Mouse (Mus musculus) naive thymus-derived CD4-positive, alpha-beta T cell, adult 2 months (primary cell): ENCODE measurements around the gene Lcor.

Source experiments
- DNase-seq: peaks from one replicate; pipeline ENCODE4 v3.0.0-alpha.2; 2011; ENCODE audit warnings: low read depth

The Lcor gene

DNA sequence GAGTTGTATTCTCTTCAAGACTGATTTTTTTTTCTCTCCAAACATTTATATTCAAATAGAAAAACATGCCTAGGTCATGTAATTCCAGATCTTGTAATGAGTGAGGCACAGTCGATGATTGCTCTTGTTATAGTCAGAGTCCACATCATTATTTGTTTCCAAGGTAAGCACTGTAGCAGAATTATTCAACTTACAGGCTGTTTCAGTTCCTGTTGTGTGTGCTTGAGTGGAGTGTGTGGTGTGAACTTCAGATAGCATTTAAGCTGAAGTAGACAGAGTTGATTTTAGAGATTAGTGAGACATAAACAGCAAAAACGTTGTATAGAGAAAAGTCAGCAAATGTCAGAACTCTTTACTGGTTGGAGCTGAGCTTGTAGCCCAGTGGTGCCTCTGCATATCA, 86.4 kb downstream of the Lcor start:
- no peak for DNase-seq

DNA sequence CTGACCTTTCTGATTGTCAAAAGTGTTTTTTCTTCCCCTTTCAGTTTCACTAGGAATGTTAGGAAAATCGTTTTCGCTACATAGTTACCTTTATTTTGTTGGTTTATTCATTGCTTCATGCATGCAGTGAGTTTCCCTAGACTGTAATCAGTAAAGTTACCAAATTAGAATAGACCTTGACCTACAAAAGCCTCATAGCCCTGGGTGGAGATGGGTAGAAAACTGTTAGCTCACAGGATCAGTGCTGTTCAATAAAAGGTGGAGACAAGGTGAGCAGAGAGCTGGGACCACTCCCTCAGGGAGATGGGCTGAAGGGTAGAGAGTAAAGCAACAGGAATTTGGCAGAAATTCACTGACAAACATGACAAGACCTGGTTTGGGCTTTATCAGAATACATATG, 91.3 kb downstream of the Lcor start:
- DNase-seq: no peak

DNA sequence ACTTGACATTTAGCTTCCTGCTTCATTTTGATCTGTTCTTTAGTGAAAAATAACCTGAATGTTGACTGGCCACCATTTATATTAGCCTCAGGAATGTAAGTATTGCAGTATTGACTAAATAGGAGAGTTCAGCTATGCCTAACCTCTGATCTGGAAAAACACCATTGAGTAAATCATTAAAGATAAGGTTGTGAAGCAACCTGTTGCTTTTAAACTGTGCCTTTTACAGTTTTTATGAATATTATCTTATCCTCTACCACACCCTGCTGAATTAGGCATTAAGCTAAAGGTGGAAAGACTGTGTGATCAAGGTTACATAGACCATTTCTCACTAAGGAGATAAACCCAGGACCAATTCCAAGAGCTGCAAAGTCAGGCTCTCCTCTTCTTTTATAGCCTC, 95.1 kb downstream of the Lcor start:
- no peak for DNase-seq

DNA sequence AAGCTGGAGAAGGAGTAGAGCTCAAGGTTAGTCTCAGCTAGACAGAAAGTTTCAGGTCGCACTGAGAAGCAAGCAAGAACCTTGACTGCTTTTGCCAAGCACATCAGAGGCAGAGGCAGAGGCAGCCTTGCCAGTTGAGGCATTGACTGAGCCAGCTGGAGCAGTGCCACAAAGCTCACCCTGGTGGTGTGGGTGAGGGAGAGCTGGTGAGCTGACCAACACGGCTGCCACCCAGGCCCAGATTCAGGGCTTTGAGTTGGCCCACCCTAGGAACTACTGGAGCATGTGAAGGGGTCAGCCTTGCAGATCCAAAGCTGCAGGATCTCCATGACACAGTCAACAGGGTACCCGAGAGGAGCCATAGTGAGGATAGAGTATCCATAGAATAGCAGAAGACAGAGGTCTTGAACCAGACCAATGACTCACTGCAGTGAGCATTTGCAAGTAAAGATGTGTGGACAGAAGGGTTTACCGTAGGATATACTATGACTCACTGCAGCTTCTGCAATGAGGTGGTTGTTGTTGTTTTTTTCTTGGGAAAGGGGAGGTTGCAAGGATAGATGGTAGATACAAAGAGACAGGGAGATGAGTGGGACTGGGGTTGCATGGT, 97.0 kb downstream of the Lcor start:
- DNase-seq: no peak

DNA sequence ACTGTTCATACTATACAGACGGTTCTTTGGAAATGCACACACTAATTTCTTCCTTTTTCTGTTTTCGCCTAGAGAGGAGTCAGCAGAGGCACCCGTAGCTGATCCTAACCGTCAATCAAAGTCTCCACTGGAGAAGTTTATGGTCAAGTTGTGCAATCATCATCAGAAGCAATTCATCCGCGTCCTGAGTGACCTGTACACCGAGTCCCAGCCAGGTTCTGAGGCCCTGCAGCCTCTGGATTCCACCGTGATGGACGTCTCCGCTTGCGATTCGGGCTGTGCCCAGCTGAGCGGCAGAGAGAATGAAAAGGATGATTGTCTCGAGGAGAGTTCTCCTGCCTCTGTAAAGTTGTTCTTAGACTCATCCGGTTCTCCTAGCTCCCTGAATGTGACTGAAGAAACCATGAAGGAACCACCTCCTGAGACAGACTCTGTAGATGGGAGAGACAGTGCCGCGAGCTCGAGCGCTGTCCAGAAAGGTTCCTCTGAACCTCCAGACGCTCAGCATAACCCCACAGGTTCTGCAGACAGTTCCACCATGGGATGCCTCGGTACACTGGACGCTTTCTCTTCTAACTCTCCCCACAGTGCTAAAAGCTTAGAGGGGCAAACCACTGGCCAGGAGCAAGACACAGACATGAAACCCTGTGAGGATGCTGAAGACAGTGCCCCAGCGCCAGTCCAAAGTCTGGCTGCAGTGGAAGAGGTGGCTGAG, 99.4 kb downstream of the Lcor start, which contains the start of gene Gm340:
TSS of gene Gm340 (plus strand) at position 665 of the 715 bp plus-strand sequence.
- no peak for DNase-seq

DNA sequence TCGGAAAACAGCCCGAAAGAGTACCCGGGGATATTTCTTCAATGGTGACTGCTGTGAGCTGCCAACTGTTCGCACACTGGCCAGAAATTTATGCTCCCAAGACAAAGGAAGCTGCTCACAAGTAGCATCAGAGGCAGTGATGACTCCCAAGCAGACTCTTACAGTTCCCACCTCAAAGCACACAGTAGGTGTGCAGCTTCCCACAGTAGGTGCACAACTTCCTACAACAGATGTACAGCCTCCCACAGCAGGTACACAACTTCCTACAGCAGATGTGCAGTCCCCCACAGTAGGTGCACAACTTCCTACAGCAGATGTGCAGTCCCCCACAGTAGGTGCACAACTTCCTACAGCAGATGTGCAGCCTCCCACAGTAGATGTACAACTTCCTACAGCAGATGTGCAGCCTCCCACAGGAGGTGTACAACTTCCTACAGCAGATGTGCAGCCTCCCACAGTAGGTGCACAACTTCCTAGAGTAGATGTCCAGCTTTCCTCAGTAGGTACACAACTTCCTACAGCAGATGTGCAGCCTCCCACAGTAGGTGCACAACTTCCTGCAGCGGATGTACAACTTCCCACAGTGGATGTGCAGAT, 100.6 kb downstream of the Lcor start:
- DNase-seq: no peak

DNA sequence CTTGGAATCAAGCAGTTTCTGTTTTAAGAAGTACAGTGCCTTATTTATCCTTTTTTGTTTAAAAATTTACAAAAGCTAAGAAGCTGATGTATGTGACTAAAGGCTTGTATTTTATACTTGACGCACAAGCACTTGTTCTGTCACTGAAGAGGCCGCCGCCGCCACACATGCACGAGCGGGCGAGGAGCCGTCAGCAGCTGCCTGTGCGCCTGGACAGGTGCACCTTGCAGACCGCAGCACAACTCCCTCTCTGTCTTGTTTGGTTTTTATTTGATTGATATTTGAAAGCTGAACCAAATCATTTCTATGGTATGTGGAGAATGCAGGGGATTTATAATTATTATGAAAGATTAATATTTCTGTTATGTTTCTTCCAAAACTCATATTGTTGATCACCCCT, 104.3 kb downstream of the Lcor start:
- no peak for DNase-seq

DNA sequence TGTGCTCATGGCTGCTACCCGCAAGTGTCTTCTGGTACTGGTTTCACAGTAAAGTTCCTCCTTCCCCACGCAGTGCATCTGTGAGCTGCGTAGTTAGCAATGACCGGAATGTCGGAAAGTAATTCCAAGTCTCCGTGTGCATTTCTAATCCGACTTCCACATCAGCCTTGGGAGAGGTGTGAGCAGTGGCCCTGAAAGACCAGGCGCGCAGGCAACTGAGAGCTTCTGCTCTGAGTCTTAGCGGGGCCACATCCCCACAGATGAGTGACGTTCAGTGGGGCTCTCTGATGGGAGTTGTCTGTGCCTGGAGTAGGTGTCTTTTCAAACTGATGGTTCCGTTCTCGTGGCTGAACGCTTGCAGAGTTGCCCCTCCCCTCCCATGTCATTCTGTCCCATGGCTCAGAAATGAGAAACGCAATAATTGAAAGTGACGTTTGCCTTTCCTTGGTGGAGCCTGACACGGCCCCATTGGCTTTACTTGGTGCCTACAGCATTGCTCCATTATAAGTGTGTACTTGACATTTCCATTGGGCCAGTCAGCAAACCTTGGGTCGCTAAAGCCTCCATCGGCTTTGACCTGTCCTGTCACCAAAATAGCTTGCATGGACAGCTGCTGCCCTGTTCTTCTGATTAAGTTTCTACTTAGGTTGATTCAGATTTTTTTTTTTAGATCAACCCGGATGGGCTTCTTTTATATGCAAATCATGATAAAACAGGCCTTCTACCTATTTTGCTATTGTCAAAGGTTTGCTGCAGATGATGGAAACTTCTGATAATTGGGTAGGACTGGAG, 105.2 kb downstream of the Lcor start:
- no peak for DNase-seq

DNA sequence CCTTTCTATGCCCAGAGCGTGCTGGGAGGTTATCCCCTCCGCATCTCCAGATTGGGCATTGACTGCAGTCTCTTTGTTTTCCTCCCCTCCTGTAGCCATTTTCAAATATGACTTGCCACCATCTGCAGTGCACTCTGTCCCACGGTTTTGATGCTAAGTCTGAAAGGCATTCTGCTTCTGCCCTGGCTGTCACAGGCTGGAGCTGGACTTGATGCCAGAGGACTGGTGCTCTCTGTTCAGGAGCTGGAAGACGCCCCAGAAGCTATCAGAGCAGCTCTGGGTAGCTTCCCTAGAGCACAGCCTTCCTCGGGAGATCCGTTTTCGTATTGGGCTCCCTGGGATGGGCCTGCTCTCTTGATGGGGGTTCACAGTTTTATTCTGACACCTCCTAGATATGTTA, 106.6 kb downstream of the Lcor start:
- no peak for DNase-seq

DNA sequence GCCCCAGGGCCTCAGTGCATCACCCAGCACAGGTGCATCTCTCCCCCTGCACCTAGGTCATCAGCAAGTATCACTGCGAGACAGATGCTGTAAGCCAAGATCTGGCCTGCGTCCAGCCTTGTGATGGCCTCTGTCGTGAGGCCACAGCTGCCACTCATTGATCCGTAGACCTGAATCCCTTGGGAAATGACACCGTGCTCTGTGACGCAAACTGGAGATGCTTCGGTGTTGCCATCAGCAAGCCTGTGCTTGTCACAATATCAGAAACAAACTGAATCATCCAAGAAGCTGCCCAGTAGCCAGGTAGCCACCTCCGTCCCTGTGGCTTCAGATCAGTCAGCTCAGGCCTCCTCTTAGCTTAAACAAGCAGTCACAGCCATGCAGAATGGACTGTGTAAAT, 107.2 kb downstream of the Lcor start:
- no peak for DNase-seq

DNA sequence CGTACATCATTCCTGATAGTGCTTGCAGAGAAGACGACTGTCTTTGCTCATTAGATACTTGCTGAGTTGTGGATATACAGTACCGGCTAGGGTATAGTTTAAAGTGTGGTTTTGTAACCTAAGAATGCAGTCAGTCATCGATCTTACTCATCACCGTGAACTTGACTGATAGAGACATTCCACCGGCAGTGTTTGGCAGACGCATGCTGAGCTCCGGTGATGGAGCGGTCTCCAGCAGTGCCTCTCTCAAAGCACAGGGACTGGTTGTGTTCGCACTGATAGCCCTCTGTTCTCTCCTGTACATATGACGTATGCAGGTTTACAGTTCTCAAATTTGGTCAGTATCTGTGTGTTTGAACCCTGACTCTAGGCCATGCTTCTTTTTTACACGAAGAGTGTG, 109.4 kb downstream of the Lcor start:
- no peak for DNase-seq

DNA sequence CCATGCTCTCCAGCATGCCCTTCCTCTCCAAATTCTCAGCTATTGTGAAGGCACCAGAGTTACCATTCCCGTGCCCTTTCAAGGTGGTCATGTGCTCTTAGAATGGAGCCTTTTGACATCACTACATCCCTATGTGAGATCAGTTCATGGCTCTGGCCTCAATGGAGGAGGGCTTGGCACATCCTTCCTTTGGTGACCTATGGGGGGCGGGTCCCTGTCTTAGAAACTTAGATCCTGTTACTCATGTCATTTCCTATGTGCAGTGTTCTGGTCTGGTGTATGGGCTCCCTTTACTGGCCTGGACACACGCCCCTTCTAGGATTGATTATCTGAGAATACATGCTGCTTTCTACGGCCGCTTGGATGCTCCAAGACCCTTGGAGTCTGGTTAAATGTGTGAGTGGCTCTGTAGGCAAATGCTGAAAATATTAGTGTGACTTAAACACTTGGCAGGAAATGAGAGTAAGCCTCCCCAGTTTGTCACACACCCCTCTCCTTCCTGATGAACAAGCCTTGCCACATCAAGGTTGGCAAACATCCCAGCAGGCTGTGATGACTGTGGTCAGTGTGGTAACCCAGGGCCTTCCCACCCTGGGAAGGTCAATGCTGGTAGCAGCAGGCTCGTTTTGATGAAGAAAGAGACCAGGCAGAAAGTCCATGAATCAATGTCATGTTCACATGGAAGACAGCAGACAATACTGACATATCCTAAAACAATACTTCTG, 114.9 kb downstream of the Lcor start:
- peak; percentile 18 for DNase-seq

DNA sequence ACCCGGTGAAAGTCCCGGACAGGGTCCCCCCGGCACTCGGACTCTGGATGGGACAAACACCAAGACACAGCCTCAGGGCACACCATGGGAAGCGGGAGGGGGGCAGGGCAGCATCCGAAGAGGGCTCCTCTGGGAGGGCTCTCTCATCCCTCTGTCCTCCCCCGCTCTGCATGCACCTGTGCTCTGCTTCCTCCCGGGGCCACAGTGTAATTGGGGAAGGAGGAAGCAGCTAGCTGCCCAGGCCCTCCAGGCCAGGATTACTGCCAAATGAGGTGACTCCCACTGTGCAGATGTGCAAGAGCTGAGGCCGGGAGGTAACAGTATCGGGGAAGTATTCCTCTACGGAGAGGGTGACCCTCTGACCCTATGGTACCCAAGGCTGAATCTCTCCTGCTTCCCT, 118.2 kb downstream of the Lcor start:
- no peak for DNase-seq

DNA sequence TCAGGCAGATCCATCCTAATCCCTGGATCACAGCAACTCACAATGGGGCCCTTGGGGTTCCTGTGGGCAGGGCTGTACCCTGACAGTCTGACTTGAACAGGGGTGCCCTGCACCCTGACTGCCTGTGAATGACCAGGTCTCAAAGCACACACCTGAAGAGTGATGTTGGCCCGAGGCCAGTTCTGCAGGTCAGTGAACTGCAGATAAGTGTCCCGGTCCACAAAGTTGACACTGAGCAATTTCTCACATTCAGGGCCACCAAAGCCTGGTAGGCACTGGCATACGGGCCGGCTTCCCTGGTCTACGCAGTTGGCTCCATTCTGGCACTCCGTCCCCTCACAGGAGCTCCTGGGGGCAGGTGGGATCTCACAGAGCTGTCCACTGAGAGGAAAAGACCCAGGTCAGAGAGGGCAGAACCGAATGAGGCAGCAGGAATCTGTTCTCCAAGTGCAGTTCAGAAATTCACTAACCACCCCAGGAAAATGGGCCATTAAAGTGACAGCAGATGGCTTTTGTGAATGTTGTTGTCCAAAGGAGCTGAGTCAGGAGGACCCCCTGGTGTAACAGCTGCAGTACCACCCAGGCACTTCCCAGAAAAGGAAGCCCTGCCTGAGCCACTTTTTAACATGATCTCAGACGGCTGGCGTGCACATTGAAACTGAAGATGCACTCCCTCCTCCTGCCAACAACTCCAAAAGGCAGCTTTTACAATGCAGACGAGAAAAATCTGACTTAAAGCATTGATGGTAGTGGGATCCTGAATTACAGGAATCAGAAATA, 124.0 kb downstream of the Lcor start:
- DNase-seq: no peak

DNA sequence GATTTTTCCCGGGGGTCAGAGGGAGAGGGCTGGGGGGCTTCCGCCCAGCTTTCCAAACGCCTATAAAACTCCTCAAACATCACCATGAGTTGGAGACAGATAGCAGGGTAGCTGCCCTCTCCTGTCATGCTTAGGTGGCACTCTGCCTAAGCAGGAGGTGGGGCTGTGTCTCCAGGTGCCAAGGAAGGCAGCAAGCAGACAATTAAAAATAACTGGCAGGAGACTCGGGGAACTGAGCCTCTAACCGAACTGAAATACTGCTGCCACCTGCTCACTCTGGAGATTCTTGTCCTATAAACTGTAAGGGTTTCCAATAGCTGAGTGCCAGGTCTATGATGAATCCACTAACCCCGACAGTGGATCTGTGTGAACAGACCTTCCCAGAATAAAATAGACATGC, 129.2 kb downstream of the Lcor start:
- DNase-seq: no peak
